Mouse (Mus musculus): ENCODE measurements at regions not wholly inside any gene's neighbourhood (a gene's known extent, or its start where the extent isn't known, plus 50 kb on each side); places are given as distances from the start of the nearest gene placed in this dataset.

DNA sequence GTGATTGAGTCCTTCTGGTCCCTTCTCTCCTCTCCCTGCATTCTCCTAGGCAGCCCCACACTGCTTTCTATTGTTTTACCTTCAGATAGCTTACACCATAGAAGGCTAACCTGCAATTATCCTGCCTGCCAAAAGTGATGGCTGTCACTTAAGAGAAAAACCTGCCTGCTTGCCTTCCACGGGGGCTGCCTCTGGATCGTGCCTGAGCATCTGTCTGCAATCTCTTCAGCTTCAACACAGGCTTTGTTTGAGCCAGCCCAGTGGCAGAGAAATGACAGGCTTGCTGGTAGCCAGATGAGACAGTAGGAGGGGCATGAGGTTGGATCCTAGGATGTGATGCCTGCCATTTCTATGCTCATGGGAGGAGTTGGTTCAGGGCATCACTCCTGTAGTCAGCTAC, 345.2 kb upstream of the Tshz3 start:
- no peak for DNase-seq (ENCODE audit: low read depth)

GRCm38 (mm10) chr7:36350616-36351015, 347.3 kb upstream of the Tshz3 start:
- no peak for DNase-seq (ENCODE audit: low read depth)

DNA sequence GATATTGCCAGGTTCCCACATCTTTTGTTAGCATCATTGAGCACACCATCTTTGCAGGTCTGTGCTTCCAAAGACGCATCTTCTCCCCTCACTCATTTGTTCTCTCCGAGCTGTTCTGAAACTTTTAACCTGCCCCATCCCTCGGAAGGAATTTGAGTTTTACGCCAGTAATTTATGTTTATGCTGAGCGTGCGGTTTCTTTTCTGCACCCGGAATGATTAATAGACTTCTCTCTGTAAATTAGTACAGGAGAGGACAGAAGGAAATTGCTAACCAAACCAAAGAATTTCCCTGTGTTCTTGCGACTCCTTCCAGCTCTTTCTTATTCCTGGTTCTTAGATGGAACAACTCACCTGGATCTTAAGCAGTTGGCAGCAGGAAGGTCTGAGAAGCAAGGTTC, 349.7 kb upstream of the Tshz3 start:
- DNase-seq (ENCODE audit: low read depth): no peak

- no peak for DNase-seq (ENCODE audit: low read depth)
Measured at GRCm38 (mm10) chr7:36334857-36335256, 363.1 kb upstream of the Tshz3 start.

DNA sequence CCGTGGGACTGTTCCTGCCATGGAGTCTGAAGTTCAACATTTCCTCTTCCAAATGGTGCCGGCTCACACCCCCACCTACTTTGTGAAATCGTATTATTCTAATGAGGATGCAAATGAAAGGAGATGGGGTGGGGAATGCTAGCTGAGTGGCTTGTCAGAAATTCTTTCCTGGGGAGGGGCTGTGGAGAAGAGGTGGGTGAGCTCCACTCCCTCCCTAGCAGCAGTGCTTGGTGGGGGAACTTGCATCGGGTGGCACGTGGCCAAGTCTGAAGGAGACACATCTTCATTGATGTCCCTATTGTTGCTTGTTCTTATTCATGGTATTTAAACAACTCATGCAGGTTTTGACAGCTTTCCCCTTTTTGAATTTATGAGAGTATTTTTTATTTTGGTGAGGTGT, 363.8 kb upstream of the Tshz3 start:
- DNase-seq (ENCODE audit: low read depth): no peak

GRCm38 (mm10) chr7:36332633-36333032, 365.3 kb upstream of the Tshz3 start:
- DNase-seq (ENCODE audit: low read depth): no peak

DNA sequence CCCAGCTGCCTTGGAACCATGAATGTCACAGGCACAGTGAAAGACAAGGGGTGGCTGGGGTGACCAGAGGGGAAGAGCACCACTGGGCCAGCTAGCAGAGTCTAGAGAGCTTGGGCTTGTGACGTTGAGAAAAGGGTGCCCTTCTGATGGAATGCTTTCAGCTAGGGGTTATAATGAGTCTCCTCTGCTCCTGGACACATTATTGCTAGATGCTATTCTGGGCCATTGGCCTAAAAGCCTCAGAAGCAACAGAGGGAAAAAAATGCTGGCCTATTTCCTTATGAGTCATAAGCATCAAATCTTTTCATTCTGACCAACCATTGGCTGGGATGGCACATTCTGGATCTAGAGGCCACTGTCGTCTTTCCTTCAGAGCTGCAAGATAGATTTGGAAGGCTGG, 369.8 kb upstream of the Tshz3 start:
- DNase-seq (ENCODE audit: low read depth): no peak

- DNase-seq (ENCODE audit: low read depth): no peak
Measured at GRCm38 (mm10) chr7:36324035-36324434, 373.9 kb upstream of the Tshz3 start.

DNA sequence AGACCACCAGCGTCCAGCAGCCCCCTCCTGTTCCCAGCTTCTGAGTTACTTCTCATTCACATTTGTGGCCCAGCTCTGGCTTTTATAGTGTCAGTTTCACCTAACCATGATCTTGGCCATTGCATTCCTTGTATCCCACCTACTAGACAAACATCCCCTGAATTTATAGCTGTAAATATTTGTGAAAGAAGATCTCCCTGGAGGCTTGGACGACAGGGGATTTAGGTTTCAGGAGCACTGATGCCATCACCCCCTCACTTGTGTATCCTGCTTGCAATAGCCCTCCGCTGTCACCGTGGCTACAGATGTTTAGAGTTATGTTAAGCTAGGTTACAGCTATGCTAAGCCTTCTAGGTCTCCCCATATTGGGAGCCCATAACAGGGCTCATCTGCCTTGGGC, 375.7 kb upstream of the Tshz3 start:
- DNase-seq (ENCODE audit: low read depth): no peak

DNA sequence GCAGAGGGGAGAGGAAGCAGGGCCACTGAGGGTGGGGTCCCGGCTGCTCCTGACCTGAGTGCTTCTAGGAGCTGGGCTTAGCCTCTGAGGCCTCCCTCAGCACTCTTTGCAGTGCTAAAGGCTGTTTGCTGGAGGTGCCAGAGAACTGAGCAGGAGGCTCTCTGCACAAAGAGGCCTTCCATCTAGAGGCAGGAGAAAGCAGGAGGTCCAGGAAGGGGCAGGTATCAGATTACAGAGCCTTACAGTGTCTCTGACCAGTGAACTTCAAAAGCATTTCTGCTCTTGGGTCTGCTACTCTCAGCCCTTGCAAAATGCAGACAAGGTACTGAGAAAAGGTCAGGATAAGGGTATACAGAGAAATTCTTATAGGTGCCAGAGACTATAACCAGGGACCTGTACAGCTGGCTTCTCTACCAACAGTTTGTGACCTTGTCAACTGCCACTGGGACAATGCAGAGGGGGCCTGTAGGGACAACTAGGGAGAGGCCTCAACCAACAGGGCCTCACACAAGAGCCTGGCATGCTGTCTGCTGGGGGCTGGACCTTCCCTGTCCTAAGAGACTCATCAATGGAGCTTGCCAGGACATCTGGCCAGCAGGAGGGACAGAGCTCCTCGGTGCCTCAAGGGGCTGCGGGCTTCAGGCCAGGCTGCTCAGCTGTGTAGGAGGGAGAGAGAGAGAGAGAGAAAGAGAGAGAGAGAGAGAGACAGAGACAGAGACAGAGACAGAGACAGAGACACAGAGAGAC, 380.3 kb upstream of the Tshz3 start:
- DNase-seq (ENCODE audit: low read depth): no peak

- DNase-seq (ENCODE audit: low read depth): no peak
Measured at GRCm38 (mm10) chr7:36313751-36314150, 384.2 kb upstream of the Tshz3 start.

DNA sequence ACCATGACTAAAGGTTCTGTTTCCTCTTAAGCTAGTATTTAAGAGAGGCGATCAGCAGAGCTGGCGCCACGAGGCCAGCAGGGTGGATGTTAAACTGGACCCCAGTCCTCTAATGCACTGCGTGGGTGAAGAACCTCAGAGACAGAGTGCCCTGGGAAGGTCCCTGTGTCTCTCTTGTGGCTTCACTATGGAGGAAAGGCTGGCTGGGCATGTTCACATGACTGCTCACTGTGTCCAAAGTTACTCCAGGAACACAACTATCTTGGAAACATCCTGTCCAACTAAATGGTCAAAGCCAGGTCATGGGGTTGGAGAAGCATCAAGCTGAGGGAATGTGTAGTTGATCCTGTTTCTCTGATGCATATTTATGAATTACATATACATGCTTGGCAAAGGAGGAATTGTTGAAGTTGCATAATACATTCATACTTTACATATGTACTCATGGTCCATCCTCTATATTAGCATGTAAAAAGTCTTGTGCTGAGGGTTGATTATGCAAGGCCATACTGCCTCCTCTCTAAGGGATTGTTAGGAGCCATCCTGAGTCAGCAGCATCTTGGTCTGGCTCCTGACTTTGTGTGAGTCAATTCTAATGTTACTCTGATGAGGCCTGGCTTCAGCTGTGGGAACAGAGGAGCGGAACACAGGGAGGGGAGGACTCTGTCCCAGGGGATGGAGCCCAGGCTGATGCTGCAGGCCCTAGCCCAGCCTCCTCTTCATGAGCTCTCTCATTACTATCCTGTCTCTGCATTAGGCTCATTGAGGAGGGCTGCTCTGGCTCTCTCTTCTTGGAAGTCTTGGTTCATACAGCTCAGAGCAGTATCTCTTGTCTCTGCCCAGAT, 387.9 kb upstream of the Tshz3 start:
- DNase-seq (ENCODE audit: low read depth): peak; percentile 11

- DNase-seq (ENCODE audit: low read depth): no peak
Measured at GRCm38 (mm10) chr7:36308726-36309125, 389.2 kb upstream of the Tshz3 start.

GRCm38 (mm10) chr7:36308106-36308620, 389.8 kb upstream of the Tshz3 start:
- no peak for DNase-seq (ENCODE audit: low read depth)

- DNase-seq (ENCODE audit: low read depth): no peak
Measured at GRCm38 (mm10) chr7:36277275-36277674, 420.6 kb upstream of the Tshz3 start.

DNA sequence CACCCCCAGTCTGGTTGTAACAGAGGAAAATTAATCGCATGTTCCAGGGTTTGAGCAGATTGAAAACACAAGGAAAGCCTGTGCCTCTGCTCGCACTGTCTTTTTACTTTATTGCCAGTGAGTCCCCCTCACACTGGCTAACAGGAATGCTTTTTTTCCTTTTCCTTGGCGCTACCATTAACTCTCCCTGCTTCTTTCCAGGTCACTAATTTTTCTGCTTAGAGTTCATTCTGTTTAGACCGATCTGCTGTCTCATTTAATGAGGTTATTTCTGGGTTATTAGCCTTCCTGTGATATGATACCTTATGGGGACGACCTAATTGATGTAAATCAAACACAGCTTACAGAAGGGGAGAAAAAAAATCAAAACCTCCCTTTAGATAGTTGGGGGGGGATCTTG, 429.0 kb upstream of the Tshz3 start:
- DNase-seq (ENCODE audit: low read depth): no peak

GRCm38 (mm10) chr7:36265163-36265823, 432.6 kb upstream of the Tshz3 start:
- DNase-seq (ENCODE audit: low read depth): no peak

DNA sequence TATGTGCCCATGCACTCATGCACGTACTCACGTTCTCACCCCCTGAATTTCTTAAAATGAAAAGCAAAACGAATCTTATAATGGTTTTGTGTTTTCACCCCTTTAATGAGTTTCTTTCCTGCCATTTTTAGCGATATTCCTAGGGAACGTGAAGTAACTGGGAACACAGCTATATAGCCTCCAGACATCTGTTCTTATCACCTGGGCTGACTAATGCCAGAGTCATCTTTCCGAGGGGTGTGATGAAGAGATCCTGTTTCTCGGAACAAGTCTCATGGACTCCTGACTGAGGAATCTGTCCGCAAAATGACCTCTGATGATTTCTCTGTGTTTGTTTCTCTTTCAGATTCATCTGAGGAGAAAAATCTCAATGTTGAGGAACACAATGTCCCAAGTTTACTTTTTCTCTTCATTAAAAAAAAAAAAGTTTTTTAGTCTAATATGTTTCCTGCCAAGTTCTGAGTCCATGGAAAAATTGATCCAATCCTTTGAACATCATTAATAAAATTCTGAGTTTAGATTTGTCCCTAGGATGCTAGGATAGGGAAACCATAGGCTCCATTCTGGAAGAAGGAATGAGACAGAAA, 435.7 kb upstream of the Tshz3 start:
- no peak for DNase-seq (ENCODE audit: low read depth)

DNA sequence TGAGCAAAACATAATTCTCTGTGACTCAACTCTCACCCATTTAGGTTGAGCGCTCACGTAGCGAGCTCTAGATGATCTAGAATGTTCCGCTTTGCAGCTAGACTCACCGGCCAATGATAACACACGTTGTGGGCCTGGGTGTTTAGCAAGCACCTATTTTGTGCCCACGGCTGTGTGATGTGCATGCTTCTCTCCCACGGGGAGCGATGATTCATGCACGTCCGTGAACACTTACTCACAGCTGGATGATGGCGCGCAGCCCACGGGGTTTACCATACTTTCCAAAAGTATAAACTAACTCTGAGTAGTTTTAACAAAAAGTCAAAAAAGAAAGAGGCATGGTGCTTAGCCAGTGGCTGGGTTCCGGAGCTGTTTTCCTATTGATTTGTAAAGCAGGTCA, 440.8 kb upstream of the Tshz3 start:
- no peak for DNase-seq (ENCODE audit: low read depth)

GRCm38 (mm10) chr7:36247356-36247755, 444.6 kb upstream of the Zfp507 start:
- no peak for DNase-seq (ENCODE audit: low read depth)

GRCm38 (mm10) chr7:36236673-36237072, 433.9 kb upstream of the Zfp507 start:
- DNase-seq (ENCODE audit: low read depth): no peak

DNA sequence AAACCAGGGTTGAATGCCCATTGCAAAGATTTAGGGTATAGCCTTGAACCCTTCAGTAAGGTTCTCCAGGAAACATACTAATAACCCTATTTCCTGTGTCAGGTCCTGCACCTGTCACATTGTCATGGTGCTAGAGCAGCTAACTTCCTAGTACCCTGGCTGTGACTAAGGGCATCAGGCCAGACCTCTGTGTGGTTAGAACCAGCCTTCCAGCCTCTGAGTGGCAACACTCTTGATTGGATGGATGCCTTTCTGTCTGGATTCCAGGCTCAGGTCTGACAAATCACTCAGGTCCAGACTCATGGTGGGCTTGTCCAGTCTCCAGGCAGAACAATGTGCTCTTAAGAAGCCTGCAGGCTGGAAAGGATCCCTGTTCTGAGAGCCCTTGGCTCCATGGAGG, 426.2 kb upstream of the Zfp507 start:
- DNase-seq (ENCODE audit: low read depth): no peak
